Mouse (Mus musculus): Measurements from ENCODE around the gene Nxpe4. TPM values are rescaled to one million over a fixed set of nuclear protein-coding genes. Genes with fewer than 3 reads are reported as not detected.
A peak's percentile ranks its signal among the peaks of the same experiment; 100 is the strongest.
"Not testable (repeated sequence)": the region's sequence is repeated elsewhere in the genome, so short reads cannot be mapped to it uniquely, and the experiment has no call there.

The Nxpe4 gene
- polyA plus RNA-seq, 1 experiment from 2014 or later, result 8.6 TPM

DNA sequence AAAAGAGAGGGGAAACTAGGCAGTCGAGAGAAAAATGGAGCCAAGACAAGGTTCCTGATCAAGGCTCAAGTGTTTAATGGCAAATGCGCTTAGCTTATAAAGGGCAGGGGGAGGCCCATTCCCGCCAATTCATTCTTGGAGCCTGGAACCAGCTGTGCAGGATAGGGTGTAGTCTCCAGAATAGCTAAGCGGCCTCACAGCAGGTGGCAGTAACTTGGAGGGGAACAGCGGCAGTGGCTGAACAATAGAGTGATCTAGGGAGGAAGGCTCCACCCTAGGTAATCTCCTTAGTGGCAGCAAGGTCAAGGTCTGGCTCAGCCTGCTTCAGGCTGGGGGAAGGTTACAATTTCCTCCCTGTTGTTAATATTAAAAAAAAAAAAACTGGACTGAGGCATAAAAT is 141.7 kb downstream of the Nxpe4 start:
- not testable (repeated sequence) for DNase-seq (ENCODE audit: low spot score); H3K27me3 ChIP-seq (ENCODE audit: control insufficient read depth, insufficient read depth, low read length); H3K4me3 ChIP-seq (ENCODE audit: low read depth, low read length); H3K4me1 ChIP-seq (ENCODE audit: control insufficient read depth, insufficient read depth, low read length); H3K9me3 ChIP-seq (replicated peaks; ENCODE audit: control insufficient read depth, low read length); H3K36me3 ChIP-seq (replicated peaks; ENCODE audit: control insufficient read depth, insufficient read depth, low read depth, low read length); H3K4me2 ChIP-seq (ENCODE audit: low read depth, low read length); H3K9ac ChIP-seq (replicated peaks; ENCODE audit: low read length); H3K27ac ChIP-seq (replicated peaks; ENCODE audit: low read depth, low read length); ATAC-seq (replicated peaks; ENCODE audit: insufficient number of reproducible peaks, low FRiP score, low TSS enrichment, low read depth)
- 24% methylated on average over 5 of the region's 5 CpGs for WGBS

DNA sequence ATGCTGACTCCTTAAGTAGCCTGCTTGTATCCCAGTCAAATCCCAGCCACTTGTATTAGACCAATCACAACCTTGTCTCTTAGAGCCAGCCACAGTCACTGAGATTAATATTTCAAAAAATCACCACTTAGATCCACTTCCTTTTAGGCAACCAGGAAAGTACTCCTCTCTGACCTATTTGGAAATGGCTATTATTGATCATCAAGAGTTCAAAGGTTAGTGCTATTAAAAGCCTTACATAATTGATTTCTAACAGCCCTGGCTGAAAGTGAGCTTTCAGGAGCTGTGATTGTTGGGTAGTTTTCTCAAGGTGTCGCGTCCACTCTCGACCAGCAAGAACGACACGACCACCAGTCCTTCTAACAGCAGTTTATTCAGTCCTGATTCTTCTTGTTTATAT is 149.4 kb downstream of the Nxpe4 start:
- ATAC-seq (replicated peaks; ENCODE audit: insufficient number of reproducible peaks, low FRiP score, low TSS enrichment, low read depth) (no peak), DNase-seq (ENCODE audit: low spot score) (no peak)
- Histone ChIP-seq H3K9ac (replicated peaks; ENCODE audit: low read length) (no peak overlapping the region), H3K27ac (replicated peaks; ENCODE audit: low read depth, low read length) (no peak overlapping the region), H3K4me1 (ENCODE audit: control insufficient read depth, insufficient read depth, low read length) (no peaks in the 10 kb centered on the region), H3K4me3 (ENCODE audit: low read depth, low read length) (no peak overlapping the region), H3K4me2 (ENCODE audit: low read depth, low read length) (no peak overlapping the region), H3K36me3 (replicated peaks; ENCODE audit: control insufficient read depth, insufficient read depth, low read depth, low read length) (no peaks in the 10 kb centered on the region), H3K9me3 (replicated peaks; ENCODE audit: control insufficient read depth, low read length) (no peaks in the 10 kb centered on the region), H3K27me3 (ENCODE audit: control insufficient read depth, insufficient read depth, low read length) (no peaks in the 10 kb centered on the region)
- 83% methylated on average over 5 of the region's 5 CpGs for WGBS

DNA sequence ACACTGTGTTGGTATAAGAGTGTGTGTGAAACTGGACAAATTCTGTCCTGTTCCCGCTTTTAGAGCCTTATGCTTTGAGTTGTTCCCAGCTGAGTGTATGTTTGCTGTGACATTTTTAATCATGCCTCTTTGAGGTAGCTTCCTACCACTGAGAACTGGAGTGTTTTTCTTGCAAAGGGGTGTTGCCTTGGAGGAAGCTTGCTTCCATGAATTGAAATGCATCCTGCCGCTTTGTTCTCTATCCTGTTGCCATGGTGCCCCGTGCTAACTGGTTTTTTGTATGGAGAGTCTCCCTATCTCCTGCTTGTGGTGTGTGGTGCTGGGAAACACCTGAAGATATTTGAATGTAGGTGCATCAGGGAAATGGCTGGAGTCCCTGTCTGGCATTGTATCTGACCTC is 152.4 kb downstream of the Nxpe4 start:
- peak; percentile 5 for DNase-seq (ENCODE audit: low spot score)
- Histone ChIP-seq H3K4me1 (ENCODE audit: control insufficient read depth, insufficient read depth, low read length) (no peaks in the 10 kb centered on the region), H3K4me3 (ENCODE audit: low read depth, low read length) (no peak overlapping the region), H3K36me3 (replicated peaks; ENCODE audit: control insufficient read depth, insufficient read depth, low read depth, low read length) (no peaks in the 10 kb centered on the region), H3K27me3 (ENCODE audit: control insufficient read depth, insufficient read depth, low read length) (no peaks in the 10 kb centered on the region), H3K9me3 (replicated peaks; ENCODE audit: control insufficient read depth, low read length) (no peaks in the 10 kb centered on the region), H3K9ac (replicated peaks; ENCODE audit: low read length) (no peak overlapping the region), H3K27ac (replicated peaks; ENCODE audit: low read depth, low read length) (no peak overlapping the region), H3K4me2 (ENCODE audit: low read depth, low read length) (no peak overlapping the region)
- WGBS, result 40% methylated on average over 3 of the region's 3 CpGs
- ATAC-seq (replicated peaks; ENCODE audit: insufficient number of reproducible peaks, low FRiP score, low TSS enrichment, low read depth), result no peak

DNA sequence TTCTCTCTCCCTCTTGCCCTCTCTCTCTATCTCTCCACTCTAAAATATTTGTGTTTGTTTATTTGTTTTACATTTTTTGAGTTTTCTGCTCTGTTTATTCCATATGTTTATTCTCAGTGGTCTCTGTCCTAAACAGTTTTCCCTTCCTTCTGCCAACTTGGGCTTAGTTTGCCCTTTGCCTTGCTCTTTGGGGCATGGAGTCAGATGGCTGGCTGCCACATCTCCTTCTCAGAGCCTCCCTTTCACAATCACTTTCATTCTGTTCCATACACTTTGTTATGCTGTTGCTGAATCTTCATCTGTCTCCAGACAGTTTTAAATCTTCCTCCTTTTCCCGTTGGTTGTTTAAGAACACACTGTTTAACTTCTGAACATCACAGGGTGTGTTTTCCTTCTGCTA is 154.0 kb downstream of the Nxpe4 start:
- Histone ChIP-seq H3K9ac (replicated peaks; ENCODE audit: low read length) (no peak overlapping the region), H3K27me3 (ENCODE audit: control insufficient read depth, insufficient read depth, low read length) (no peaks in the 10 kb centered on the region), H3K36me3 (replicated peaks; ENCODE audit: control insufficient read depth, insufficient read depth, low read depth, low read length) (no peaks in the 10 kb centered on the region), H3K27ac (replicated peaks; ENCODE audit: low read depth, low read length) (no peak overlapping the region), H3K4me3 (ENCODE audit: low read depth, low read length) (no peak overlapping the region), H3K9me3 (replicated peaks; ENCODE audit: control insufficient read depth, low read length) (no peaks in the 10 kb centered on the region), H3K4me1 (ENCODE audit: control insufficient read depth, insufficient read depth, low read length) (no peaks in the 10 kb centered on the region), H3K4me2 (ENCODE audit: low read depth, low read length) (no peak overlapping the region)
- ATAC-seq (replicated peaks; ENCODE audit: insufficient number of reproducible peaks, low FRiP score, low TSS enrichment, low read depth) (no peak), DNase-seq (ENCODE audit: low spot score) (no peak)
- WGBS, result 88% methylated on average over 1 of the region's 1 CpGs

DNA sequence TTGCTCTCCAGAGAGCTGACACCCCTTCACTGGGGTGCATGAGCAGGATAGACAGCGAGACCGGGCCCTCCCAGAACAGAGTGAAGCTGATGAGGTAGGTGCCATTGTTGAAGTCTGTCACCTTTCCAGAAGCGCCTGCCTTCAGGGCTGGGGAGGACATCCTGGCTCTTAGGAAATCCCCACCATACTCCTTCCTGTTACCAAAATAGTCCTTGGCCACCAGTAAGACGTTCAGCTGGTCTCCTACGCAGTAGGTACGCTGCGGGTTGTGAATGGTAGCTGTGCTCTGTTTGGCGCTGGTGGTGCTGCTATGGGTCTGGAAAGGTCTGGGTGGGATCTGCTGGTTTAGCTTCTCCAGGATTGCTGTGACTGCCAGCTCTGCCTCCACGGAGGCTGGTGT is 164.5 kb downstream of the Nxpe4 start:
- no peaks in the 10 kb centered on the region for H3K9me3 ChIP-seq (replicated peaks; ENCODE audit: control insufficient read depth, low read length)
- DNase-seq (ENCODE audit: low spot score) (no peak), ATAC-seq (replicated peaks; ENCODE audit: insufficient number of reproducible peaks, low FRiP score, low TSS enrichment, low read depth) (no peak)
- H3K9ac ChIP-seq (replicated peaks; ENCODE audit: low read length), result no peak overlapping the region
- no peaks in the 10 kb centered on the region for H3K27me3 ChIP-seq (ENCODE audit: control insufficient read depth, insufficient read depth, low read length)
- WGBS, result 85% methylated on average over 9 of the region's 9 CpGs
- no peak overlapping the region for H3K4me3 ChIP-seq (ENCODE audit: low read depth, low read length)
- H3K36me3 ChIP-seq (replicated peaks; ENCODE audit: control insufficient read depth, insufficient read depth, low read depth, low read length), result no peaks in the 10 kb centered on the region
- no peaks in the 10 kb centered on the region for H3K4me1 ChIP-seq (ENCODE audit: control insufficient read depth, insufficient read depth, low read length)
- no peak overlapping the region for H3K27ac ChIP-seq (replicated peaks; ENCODE audit: low read depth, low read length)
- H3K4me2 ChIP-seq (ENCODE audit: low read depth, low read length), result no peak overlapping the region

DNA sequence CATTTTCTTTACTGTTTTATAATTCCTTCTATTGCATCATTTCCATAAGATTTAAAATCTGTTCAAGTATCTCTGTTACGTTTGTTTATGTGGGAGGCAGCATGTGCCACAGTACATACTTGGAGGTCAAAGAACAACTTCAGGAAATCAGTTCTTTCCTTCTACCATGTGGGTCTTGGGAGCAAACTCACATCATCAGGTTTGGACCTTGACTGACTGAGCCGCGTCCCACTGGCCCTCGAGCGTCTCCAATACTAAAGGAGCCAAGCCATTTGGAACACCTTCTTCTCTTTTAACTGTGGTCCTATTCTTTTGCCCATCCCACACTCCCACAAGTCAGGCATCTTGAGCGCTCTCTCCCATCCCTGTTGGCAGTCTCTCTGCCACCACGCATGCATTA is 167.8 kb downstream of the Nxpe4 start:
- ATAC-seq (replicated peaks; ENCODE audit: insufficient number of reproducible peaks, low FRiP score, low TSS enrichment, low read depth) (no peak), DNase-seq (ENCODE audit: low spot score) (no peak)
- Histone ChIP-seq H3K4me3 (ENCODE audit: low read depth, low read length) (no peak overlapping the region), H3K27me3 (ENCODE audit: control insufficient read depth, insufficient read depth, low read length) (no peaks in the 10 kb centered on the region), H3K36me3 (replicated peaks; ENCODE audit: control insufficient read depth, insufficient read depth, low read depth, low read length) (no peaks in the 10 kb centered on the region), H3K4me1 (ENCODE audit: control insufficient read depth, insufficient read depth, low read length) (no peaks in the 10 kb centered on the region), H3K9me3 (replicated peaks; ENCODE audit: control insufficient read depth, low read length) (no peaks in the 10 kb centered on the region), H3K27ac (replicated peaks; ENCODE audit: low read depth, low read length) (no peak overlapping the region), H3K9ac (replicated peaks; ENCODE audit: low read length) (no peak overlapping the region), H3K4me2 (ENCODE audit: low read depth, low read length) (no peak overlapping the region)
- 92% methylated on average over 7 of the region's 7 CpGs for WGBS

DNA sequence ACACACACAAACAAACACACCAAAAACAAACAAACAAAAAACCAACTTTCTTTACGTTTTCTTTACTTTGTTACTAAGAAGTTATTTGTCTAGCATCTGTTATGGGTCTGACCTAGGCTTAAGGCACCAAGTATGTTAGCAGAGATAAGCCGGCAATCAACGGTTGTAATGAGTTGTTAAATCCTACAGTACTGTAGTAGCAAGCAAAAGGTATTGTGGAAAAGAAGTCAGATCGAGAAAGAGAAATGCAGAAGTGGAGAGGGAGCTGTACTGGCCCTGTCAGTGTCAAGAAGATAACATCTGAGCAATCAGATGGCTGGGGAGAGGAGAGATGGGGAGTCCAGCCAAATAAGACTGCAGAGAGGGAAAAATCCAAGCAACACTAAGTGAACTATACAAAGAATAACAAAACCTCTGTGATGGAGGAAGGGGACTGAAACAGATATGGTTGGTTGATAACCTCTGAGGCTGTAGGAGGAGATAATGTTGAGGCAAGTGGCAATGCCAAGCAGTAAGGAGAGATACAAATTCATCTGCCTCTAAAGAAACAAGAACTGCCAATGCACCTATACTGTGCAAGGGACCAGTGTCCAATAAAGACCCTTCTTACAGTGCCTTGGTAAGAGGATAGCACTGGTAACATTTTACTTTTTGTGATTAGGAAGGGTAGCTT is 177.1 kb downstream of the Nxpe4 start:
- Histone ChIP-seq H3K27me3 (ENCODE audit: control insufficient read depth, insufficient read depth, low read length) (no peaks in the 10 kb centered on the region), H3K9me3 (replicated peaks; ENCODE audit: control insufficient read depth, low read length) (no peaks in the 10 kb centered on the region), H3K4me2 (ENCODE audit: low read depth, low read length) (no peak overlapping the region), H3K36me3 (replicated peaks; ENCODE audit: control insufficient read depth, insufficient read depth, low read depth, low read length) (no peaks in the 10 kb centered on the region), H3K4me1 (ENCODE audit: control insufficient read depth, insufficient read depth, low read length) (no peaks in the 10 kb centered on the region), H3K4me3 (ENCODE audit: low read depth, low read length) (no peak overlapping the region), H3K27ac (replicated peaks; ENCODE audit: low read depth, low read length) (no peak overlapping the region), H3K9ac (replicated peaks; ENCODE audit: low read length) (no peak overlapping the region)
- ATAC-seq (replicated peaks; ENCODE audit: insufficient number of reproducible peaks, low FRiP score, low TSS enrichment, low read depth) (no peak), DNase-seq (ENCODE audit: low spot score) (no peak)
- WGBS, result 80% methylated on average over 4 of the region's 4 CpGs

DNA sequence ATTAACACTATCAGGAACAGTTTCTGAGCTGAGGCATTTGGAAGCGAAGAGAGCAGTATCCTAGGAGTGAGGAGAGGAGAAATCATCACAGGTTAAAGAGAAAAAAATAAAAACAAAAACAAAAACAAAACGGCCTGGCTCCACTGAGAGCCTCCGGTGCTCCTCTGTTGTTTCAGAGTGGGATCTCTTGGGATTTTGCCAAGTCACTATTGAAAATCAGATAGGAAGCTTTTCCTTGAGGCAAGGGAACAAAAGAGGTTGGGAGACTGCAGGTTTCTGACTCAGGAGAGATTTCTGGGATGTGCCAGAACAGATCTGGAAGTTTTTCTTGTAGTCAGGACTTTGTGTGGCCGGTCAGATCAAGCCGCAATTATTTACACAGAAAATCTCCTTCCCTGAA is 177.7 kb downstream of the Nxpe4 start:
- WGBS, result 65% methylated on average over 5 of the region's 5 CpGs
- DNase-seq (ENCODE audit: low spot score) (no peak), ATAC-seq (replicated peaks; ENCODE audit: insufficient number of reproducible peaks, low FRiP score, low TSS enrichment, low read depth) (no peak)
- H3K9ac ChIP-seq (replicated peaks; ENCODE audit: low read length), result no peak overlapping the region
- no peaks in the 10 kb centered on the region for H3K27me3 ChIP-seq (ENCODE audit: control insufficient read depth, insufficient read depth, low read length)
- no peaks in the 10 kb centered on the region for H3K4me1 ChIP-seq (ENCODE audit: control insufficient read depth, insufficient read depth, low read length)
- no peaks in the 10 kb centered on the region for H3K36me3 ChIP-seq (replicated peaks; ENCODE audit: control insufficient read depth, insufficient read depth, low read depth, low read length)
- no peak overlapping the region for H3K4me2 ChIP-seq (ENCODE audit: low read depth, low read length)
- no peak overlapping the region for H3K4me3 ChIP-seq (ENCODE audit: low read depth, low read length)
- no peaks in the 10 kb centered on the region for H3K9me3 ChIP-seq (replicated peaks; ENCODE audit: control insufficient read depth, low read length)
- no peak overlapping the region for H3K27ac ChIP-seq (replicated peaks; ENCODE audit: low read depth, low read length)

Data from embryonic facial prominence, embryonic 11.5 days (tissue).